Mouse (Mus musculus): ENCODE measurements around the gene Plcl2.
A peak's percentile ranks its signal among the peaks of the same experiment; 100 is the strongest.

Gene Plcl2

GRCm38 (mm10) chr17:50509251-50510104 is at the start of gene Plcl2:
TSS of gene Plcl2 (plus strand) at chr17:50509403.
- DNase-seq (ENCODE audit: low read depth) = no peak

GRCm38 (mm10) chr17:50460301-50460700 is 48.9 kb upstream of the Plcl2 start:
- no peak for DNase-seq (ENCODE audit: low read depth)

- no peak for DNase-seq (ENCODE audit: low read depth)
These were observed 41.8 kb upstream of the Plcl2 start for GRCm38 (mm10) chr17:50467438-50467837.

DNA sequence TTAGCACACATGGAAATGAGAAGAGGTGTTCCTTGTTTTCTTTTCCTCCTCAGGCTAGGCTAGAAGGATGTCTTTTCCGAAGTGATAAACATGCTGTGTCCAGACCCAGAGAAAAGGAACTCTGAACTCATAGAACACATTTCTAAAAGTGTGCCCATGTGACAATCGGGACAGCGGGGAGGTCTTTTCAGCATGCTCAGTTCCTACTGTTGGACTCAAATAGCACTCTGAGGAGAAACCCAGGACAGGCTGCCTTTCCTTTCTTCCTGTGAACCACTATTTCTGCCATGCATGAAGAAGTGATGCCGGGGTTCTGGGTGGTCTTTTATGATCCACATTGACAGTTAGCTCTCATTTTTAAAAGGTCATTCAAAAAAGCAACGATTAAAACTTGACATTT is 40.1 kb upstream of the Plcl2 start:
- DNase-seq (ENCODE audit: low read depth) = no peak

DNA sequence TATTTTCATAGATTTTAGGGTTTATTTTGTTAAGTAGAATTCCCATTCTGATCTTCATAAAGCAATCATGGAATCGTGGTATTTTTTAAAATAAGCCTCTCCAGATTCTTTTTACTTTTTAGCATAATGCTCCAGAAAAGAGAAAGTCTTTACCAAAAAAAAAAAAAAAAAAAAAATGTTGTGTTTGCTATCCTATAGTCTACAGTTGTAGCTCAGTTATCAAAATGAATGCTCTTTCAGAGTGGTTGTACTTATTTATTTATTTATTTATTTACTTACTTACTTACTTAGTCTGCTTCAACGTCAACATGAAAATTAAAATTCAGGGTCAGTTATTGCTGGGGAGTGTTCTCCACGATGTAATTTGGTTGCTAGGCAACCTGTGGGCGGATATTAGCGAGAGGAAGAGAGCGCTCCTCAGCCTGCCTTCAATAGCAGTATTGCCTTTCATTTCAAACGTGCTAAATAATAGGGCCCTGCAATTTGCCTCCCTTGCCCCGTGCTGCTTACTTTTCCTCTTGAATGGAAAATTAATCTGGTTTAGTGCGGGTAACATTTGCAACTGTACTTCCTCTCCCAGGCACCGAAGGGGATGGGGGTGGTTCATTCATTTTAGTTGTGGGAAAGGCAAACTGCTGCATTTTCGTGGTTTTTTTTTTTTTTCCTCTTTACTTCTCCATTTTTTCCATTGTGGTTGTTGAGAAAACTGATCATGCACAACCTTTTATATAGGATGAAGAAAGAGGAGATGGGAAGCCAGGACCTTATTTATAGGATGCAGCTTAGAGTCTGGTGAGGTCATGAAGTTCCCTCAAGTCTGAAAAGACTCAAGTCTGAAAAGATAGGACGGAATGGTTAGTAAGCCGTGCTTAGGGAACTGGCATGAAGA is 39.4 kb upstream of the Plcl2 start:
- DNase-seq (ENCODE audit: low read depth) = peak; percentile 46

DNA sequence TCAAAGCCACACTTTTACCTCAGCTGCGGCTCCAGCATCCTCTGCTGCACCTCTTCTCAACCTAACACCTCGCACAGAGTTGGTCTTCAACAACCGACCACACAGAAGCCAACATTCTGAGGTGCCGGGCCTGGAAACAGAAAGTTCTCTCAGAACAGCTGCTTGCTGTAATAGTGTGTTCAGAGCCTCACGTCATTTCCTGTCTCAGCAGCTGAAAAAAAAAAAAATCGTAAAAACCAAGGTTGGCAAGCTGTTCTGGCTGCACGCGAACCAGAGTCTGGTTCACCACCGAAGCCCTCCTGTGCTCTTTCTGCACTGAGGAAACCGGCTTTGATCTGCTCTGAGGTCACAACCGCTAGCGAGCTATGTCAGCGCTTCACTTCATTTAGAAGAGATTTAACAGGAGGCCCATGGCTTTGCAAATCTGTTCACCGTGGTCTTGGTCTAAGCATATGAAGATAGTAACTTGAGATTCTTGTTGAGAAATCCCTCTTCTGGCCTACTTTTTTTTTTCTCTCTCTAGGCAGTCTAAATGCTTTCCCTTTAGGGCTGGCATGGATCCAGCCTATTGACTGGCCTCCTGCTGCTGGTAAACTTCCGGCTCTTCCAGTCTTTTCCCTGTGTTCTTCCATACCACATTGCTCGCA is 38.6 kb upstream of the Plcl2 start:
- DNase-seq (ENCODE audit: low read depth) = peak; percentile 53

GRCm38 (mm10) chr17:50471230-50471629 is 38.0 kb upstream of the Plcl2 start:
- no peak for DNase-seq (ENCODE audit: low read depth)

DNA sequence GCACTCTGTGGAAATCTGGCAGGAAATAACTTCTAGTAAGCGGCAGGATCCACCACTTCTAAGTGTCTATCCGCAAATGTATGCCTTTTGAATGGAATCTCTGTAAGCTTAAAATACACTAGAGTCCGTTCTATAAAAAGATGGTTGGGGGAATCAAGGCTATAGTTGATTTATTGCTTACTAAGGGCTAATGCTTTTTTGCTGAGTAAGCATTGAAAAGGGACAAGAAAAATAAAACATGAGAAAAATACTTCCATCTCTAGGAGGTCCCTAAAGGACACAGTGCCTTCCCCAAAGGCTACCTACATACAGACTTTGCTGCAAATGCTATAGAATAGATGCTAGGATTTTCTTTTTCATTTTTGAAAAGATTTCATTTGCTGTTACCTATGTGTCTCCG is 31.9 kb upstream of the Plcl2 start:
- DNase-seq (ENCODE audit: low read depth) = no peak

DNA sequence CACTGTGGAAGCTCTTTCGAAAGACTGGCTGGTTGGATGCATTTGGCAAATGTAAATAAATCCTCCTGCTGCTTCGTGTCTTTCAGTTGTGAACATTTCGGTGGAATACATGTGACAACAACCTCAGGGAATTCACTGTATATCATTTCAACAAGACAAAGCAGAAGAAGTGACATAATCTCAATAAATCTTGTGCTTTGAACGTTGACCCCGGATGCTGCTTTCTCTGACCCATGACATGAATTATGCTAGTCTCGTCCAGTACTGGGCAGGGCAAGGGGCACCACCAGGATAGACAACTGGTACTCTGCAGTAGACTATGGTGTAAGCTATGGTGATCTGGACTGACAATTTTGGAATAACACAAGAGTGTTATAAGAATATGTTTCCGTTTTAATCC is 28.3 kb upstream of the Plcl2 start:
- no peak for DNase-seq (ENCODE audit: low read depth)

- no peak for DNase-seq (ENCODE audit: low read depth)
These were observed 25.5 kb upstream of the Plcl2 start for GRCm38 (mm10) chr17:50483700-50484099.

DNA sequence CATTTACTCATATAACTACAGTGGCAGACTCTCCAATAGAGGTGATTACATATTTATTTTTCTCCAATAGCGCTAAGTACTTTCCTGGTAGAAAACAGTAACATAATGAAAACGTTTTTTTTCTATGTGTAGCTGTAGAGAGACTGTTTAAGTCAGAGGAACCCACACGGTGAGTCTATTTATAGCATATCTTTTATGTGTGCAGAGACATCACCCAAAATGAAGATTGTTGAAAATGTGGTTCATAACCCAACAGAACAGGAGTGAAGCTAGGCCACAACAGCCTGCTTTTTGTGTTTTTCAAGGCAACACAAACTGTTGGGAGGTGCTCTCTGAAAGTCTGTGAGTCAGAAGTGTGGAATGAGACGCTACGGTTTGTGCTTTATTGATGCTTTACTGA is 24.2 kb upstream of the Plcl2 start:
- DNase-seq (ENCODE audit: low read depth) = no peak

DNA sequence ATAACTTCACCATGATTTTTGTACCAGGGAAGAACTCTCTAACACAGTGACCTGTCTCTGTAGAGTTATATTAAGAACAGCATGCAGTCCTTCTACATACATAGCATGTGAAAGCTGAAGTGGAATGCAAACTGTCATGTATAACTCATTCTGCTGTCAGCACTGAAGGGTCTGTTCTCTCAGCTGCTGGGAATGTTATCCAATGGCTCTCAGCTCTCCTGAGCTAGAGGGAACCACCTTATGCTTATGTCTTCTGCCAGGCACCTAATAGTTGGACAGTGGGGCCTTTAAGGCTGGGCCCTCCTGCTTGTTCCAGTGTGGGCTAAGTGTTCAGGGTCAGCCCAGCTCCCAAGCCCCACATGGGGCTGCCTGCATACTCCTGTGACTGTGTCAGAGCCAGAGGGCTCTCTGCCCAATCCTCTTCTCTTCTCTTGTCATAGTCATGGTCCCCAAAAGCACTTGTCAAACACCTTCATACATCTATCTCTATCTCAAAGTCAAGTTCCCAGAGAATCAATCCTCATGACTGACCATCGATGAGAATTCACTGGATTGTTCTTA is 22.1 kb upstream of the Plcl2 start:
- no peak for DNase-seq (ENCODE audit: low read depth)

- DNase-seq (ENCODE audit: low read depth) = no peak
These were observed 21.5 kb upstream of the Plcl2 start for GRCm38 (mm10) chr17:50487670-50488069.

- no peak for DNase-seq (ENCODE audit: low read depth)
These were observed 20.8 kb upstream of the Plcl2 start for GRCm38 (mm10) chr17:50488406-50488805.

- no peak for DNase-seq (ENCODE audit: low read depth)
These were observed 20.3 kb upstream of the Plcl2 start for GRCm38 (mm10) chr17:50488895-50489294.

GRCm38 (mm10) chr17:50490644-50491430 is 18.4 kb upstream of the Plcl2 start:
- no peak for DNase-seq (ENCODE audit: low read depth)

DNA sequence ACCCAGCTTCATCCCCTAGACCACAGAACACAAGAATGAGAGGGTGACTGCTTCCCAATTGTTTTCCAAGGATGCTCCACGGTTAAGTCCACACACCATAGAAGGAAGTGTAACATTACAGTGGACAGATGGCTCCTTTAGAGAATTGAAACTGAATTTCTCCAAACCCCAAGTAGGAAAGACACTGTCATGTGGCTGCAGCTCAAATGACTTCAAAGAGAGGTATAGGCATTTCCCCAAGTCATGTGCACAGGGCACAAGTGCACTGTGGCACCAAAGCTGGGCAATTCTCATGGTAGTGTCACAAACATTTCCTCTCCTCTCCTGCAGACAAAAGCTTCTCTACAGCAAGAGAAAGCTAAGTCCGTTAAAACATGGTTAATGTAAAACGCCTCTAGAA is 17.7 kb upstream of the Plcl2 start:
- DNase-seq (ENCODE audit: low read depth) = no peak

DNA sequence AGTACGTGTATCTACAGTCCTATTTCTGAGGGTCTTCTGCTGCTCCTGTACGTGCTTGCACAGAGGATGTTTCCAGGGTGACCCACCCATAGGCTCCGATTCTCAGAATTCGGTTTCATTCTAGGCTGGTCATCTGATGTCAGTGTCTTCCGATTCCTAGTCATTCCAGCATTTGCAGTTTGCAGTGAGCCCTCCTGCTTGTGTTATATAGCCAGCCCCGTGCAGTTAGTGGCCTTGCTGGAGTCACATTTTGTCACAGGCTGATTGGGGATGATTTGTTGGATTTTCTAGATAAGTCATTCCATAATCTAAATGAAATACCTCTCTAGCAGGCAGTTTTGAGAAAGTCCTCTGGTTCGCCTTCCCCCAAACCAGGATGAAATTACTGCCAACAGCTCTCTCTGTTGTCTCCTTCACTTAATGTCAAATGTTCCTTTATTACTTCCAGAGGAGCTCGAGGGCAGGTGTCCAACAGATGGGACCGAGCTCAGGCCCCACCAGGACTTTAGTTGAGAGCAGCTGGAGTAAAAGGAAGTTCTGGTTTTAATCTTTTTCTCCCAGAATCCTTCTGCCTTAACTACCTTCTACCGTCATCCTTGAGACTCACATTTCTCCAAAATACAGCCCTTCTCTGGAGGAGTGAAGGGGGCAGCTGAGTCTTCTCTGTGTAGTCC is 13.8 kb upstream of the Plcl2 start:
- DNase-seq (ENCODE audit: low read depth) = no peak

DNA sequence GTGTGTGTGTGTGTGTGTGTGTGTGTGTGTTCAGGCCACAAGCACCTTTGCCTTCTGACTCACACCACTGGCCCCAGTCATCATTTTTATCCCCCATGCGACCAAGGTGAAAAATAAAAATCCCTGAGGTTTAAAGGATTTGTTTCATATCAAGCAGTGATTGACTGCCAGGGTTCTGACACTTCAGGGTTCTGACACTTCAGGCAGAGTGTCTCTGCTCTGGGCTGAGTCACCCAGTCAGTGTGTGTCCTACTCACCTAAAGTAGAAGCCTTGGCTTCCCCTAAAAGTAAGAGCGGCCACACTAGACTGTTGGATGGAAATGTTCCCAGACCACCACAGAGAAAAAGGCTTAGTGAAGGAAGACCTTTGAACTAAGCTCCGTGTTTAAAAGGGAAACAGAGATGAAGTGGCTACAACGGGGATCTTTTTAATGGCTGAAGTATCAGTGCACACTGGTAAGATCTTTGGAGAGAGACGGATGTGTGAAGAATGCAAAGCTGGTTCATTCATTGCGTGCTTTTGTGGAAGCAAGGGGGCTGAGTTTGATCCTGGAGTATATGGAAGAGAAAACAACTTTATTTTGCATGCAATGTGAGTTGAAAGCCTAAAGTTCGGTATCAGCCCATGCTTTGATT is 11.0 kb upstream of the Plcl2 start:
- no peak for DNase-seq (ENCODE audit: low read depth)

- DNase-seq (ENCODE audit: low read depth) = no peak
These were observed 10.0 kb upstream of the Plcl2 start for GRCm38 (mm10) chr17:50499091-50499790.
